Mouse (Mus musculus) urinary bladder, postnatal 10 days (tissue): ENCODE data around the gene Plbd1.

Experiments used
- DNase-seq: peaks from one replicate; pipeline ENCODE4 v3.0.0; 2022; ENCODE audit warnings: low spot score

Gene Plbd1

DNA sequence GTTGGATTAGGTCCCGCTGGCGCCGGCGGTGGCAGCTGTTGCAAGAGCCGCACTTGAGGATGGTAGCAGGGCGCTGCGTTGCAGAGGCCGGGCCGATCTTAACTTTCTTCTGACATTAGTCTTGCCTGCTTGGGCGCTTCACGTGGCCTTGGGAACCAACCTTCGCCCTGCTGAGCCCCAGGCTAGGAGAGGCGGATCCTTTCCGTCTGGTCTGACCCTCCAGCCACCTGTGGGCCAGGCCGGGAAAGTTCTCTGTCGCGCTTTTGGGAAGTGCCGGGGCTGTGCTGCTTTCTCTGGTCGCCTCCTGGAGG, at the start of gene Plbd1:
Gene Plbd1, minus strand, starts transcription at position 223 of the 311 bp plus-strand sequence.
- DNase-seq = no peak

DNA sequence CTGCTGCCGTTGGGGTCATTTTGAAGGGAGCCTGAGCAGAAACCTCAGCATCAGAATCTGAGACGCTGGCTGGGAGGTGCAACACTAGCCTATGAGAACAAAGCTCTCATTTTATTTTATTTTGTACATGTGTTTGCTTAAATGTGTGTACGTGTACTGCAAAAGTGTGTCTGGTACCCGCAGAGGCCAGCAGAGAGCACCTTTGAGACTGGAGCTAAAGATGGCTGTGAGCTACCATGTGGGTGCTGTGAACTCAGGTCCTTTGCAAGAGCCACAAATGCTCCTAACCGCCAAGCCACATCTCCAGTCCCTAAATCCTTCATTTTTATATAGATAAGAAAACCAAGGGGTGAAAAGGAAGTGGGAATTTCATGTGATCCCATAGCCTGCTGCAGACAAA, 48.7 kb upstream of the Plbd1 start:
- DNase-seq = no peak

DNA sequence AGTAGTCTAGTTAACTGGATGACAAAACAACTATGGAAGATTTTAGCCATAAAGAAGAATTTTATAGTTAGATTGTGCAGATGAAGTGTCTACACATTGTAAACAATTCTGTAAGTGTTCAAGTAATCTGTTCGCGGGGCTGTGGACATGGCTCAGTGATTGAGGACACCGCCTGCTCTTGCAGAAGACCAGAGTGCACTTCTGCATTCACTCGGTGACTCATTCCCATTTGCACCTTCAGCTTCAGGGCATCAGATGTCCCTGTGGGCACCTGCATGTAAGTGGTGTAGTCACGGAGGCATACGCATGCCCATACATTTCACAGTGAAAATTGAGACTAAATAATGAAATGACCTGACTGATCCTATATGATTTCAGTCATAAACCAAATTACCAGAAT, 46.9 kb upstream of the Plbd1 start:
- DNase-seq = no peak

DNA sequence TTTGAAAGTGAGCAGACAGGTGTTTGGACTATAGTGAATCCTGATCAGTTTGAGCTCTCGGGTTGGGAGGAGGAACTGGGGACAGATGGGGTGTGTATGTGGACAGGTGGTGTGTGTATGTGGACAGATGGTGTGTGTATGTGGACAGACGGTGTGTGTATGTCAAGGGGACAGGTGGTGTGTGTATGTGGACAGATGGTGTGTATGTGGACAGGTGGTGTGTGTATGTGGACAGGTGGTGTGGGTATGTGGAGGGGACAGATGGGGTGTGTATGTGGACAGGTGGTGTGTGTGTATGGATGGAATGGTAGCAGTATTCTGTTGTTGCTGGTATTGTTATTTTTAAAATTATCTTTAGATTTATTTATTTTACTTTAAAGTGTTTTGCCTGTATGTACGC, 40.1 kb upstream of the Plbd1 start:
- DNase-seq = no peak

DNA sequence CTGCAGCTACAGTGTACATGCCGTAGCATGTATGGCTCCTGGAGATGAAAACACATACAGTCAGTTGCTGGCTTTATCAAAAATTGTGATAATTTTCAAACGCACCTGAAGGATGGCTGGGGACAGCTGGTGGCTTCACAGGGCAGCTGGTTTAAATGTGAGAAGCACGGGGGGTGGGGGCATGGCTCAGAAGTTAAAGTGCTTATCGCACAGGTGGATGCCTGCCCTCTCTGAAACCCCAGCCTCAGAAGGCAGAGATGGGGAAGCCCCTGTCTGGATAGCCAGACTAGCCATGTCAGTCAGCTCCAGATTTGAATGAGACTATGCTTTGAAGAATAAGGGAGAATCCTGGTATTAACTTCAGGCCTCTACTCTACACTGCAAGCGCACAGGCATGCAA, 39.5 kb upstream of the Plbd1 start:
- no peak for DNase-seq

DNA sequence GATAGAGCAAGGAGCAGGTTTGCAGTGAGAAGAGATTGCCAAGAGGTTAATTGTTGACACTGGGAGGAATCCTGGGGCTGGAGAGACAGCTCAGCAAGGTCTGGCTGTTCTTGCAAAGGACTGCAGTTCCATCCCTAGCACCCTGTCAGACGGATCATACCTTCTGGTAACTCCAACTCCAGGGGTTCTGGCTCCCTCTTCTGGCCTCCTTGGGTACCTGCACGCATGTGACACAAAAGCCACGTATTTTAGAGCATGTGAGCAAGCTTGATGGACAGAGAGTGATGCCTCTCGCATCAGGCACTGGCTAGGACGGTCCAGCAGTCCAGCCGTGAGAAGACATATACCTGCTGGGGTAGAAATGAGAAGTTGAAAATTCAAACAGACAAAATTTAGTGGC, 29.6 kb upstream of the Plbd1 start:
- DNase-seq = no peak

DNA sequence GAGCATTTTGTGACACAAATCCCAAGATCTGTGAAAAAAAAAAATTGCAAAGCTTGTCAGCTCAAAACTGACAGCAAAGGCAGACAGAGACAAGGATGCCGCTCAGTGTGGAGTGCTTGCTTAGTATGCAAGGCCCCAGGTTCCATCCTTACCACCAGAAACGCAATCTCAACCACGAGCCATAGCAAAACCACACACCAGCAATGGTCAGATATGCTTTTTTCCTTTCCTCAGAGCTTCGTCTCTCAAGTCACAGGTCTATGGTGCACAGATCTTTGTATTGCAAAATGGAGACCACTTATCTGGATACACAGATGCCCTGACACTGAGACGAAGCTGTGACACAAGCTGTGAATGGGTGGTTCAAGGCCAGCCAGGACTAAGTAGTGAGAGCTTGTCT, 28.8 kb upstream of the Plbd1 start:
- no peak for DNase-seq

DNA sequence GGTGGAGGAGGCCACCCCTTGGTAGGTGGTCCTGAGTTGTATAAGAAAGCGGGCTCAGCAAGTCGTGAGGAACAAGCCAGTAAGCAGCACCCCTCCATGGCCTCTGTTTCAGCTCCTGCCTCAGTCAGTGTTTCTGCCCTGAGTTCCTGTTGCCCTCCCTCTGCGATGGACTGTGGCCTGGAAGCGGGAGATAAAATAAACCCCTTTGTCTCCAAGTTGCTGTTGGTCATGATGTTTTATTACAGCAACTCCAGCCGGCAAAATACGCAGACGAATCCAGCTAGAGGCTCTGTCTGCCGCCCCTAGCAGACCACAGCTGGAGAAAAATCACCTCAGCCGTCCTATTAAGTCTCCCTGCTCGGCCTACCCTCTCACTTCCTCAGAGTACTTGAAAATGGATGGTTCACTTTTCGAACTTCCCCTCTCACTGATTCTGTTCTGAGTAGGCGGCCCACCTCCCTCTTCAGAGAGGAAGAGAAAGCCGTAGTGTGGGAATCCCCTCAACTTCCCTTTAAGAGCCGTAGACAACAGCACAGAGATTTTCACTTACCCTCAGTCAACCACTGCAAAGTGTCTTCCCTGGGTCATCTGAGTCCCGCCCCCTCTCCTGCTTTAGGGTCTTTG, 28.2 kb upstream of the Plbd1 start:
- no peak for DNase-seq

DNA sequence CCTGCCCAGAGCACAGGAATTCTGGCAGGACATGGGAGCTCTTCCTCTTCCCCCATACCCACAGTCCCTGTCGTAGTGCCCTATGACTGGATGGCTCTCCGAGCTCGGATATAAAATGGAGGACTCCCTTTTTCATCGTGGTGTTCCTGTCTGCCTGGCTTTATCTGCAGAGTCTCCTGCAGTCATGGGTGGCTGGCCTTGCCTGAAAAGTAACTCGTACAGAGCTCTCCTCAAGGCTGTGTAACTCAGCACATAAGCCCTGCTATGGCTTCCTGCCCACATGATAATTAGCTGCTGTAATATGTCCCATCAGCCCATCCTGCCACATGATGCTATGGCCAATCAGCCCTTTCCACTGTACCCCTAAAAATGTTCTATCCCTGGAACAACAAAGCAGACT, 23.7 kb upstream of the Plbd1 start:
- DNase-seq = no peak

DNA sequence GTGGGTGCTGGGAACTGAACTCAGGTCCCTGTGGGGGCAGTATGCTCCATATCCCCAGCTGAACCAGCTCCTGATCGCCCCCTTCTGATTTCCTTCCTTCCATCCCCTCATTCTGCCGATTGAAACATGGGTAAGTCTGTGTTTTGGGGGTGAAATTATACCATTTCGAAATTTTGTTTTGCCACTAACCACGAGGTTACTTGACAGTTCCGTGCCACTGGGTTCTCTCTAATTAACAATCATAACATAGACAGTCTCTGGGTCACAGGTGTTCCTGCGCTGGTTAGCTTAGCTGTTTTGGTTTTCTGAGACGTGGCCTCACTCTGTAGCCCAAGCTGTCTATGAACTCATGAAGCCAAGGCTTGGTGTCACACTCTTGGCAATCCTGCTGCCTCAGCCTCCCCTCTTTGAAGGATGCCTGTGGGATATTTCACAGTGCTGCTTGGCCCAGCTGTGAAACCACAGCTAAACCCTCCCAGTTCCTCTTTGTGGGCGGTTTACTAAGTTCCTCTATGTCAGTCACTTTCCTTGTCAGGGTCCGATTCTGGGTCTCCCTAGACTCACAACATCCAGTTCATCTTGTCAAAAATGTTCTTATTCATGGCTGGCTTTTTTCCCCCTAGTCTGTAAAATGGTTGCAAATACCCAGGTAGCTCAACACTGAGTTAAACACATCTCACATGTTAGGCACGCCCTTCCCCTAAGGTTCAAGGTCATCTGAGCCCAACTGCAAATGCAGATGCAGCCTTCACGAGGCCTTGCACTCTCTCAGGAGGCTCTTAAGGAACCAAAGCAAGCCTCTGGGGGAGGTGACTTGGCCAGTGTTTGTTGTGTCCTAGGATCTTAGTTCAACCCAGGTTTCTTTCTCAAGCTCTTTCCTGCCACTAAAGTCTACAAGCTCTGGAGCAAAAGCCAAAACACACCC, 21.9 kb upstream of the Plbd1 start:
- DNase-seq = no peak

DNA sequence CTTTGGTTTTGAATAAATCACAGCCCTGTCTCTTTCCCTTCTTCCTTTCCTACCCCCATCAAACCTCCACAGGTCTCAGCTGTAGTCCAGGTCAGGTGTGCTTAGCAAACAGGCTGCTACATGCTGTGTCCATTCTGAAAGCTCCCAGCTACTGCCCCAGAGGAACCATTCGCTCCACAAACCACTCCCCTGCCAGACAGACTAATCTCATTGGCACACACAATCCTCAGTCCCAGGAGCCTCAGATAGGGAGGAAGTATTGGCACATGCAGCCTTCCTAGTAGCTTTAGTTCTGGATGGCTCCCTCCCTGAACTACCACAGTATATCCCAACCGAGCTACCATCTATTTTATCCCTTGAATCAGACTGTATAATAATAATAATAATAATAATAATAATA, 17.7 kb upstream of the Plbd1 start:
- no peak for DNase-seq

DNA sequence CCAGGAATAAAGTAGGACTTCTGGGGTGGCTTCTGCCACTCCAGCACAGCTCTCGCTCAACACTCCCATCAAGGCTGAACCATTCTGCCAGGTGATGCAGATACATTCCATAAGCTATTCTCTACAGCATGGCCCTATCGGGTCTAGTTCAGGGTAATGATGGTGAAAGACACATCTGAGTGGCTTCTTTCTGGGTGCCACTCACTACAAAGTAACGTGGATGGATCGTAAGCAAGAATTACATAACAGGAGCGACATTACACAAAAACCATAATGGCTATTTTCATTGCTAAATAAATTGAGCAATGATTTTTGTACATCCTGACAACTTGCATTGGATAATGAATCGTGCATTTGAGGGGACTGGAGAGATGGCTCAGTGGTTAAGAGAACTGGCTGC, 13.2 kb upstream of the Plbd1 start:
- no peak for DNase-seq

DNA sequence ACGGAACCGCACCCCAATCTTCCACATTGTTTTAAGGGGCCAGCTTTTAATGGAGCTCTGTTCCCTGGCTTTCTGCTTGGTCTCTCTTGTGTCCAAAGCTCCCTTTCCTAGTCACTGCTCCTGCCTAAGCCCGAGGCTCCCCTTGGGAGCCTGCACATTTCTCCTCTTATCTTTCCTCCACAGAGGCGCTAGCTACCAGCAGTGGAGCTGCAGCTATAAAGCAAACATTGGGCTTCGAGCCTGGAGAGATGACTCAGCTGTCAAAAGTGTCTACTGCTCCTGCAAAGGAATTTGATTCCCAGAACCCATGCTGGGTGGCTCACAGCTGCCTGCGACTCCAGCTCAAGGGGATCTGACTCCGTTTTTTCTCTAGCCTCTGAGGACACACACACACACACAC, 10.7 kb upstream of the Plbd1 start:
- no peak for DNase-seq

DNA sequence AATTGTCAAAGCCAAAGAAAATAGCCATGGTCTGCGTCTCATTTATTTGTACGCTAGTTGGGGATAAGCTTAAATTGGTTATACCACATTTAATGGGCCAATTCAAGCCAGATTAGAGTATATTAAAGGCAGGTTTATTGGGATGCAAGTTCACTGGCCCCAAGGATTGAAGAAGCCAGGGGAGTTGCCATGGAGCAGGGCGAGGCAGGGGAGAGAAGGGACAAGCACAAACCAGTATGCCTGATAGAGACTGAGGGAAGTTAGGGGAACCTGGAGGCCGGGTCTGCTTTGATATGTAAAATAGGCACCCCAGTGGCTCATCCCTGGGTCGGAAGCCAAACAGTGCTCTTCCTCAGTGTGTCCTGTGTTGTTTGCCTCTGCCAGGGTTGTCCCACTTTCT, 7.5 kb upstream of the Plbd1 start:
- no peak for DNase-seq

DNA sequence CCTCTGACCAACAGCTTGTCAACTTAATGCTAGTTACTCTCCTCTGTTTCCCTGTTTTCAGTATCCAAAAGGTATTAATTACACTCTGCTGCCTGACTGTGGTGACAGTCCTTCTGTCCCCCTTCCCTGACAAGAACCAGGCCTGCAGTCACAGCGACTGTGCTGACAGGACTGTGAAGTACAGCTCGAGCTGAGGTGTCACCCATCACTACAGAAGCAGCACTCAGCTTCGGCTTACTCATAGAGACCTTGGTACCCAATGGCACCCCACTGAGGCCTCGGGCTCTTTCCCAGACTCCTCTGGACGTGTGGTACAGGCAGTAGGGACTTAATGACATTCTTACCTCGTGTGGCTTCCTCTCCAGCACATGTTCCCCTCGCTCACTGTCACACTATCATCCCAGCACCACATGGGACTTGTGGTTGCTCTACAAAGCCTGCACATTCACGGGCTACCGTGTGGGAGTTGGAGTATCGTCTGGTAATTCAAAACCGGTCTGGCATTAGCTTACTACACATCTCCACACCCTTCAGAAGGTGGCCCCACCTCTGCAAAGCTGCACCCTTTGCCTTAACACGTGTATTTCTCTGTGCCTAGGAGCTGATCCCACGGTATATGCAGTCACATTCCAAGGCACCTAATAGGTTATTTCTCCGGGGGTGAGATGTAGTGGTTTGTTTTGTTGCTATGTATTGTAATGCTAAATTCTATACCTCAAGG, 6.7 kb upstream of the Plbd1 start:
- DNase-seq = no peak

DNA sequence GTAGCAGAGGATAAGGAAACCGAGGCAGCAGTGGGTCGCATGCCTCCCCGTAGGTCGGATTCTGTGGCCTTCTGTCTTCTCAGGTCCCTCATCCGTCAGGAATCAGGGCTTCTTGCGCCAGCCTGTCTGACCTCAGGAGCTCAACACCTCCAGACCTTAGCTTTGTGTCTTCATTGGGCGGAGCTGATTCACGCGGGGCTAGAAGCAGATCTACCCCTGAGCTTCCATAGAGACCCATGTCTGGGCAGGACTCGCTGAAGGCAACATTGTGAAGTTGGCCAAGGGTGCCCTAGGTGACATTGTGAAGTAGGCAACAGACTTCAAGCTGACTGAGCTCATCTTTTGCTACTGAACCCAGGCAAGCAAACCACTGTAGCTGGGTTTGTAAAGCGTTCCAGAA, 335 bp upstream of the Plbd1 start:
- DNase-seq = no peak

DNA sequence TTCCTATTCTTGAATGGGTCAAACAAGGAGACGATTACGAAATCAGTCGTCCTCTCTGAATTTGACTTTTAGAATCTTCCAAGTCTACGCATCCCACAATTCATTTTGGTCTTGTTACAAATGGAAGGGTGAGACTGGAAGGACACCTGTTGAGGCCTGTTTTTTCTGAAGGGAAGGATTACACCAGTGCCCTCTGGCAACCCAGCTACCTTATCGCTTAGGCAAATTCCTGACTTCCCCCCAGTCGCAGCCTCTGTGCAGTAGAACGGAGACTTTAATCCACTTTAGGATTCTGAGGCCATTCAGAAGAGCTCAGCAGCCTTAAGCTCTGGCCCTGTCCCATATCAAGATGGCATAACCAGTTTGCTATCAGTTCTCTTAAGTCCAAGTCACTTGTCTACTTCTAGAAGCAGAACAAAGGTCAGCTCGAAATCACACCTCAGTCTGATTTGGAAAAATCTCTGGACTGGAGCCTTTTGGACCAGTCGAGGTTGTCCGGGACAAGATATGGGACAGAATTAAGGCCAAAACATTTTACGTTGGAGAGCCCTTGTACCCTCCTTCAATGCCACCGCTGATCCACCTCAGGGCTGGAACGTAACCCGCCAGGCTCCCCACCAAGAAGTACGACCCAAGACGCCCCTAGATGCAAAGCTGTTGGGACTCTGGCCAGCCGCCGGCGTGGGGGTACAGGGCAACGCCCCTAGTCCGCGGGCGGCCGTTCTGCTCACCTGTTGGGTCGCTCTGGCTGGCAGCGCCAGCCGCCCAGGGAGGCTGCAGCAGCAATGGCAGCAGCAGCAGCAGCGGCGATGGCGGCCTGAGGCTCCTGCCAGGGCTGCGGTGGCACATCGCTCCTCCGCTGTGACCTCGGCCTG, 660 bp downstream of the Plbd1 start:
- no peak for DNase-seq

DNA sequence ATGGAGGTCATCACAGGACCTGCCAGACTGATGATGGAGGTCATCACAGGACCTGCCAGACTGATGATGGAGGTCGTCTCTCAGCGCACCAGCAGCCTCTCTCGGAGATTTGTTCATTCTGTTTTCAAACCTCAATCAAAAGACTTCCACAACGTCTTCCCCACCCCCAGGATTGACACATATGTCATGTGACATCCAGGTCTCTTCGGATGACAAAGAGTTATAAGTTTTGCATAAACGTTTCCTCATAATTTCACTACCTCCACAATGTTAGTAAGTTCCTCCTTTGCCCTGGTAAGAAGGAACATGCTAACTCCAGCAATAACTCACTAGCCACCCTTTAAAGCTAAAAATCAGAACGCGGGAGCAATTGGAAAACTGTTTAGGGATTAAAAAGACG, 2.5 kb downstream of the Plbd1 start:
- DNase-seq = no peak

DNA sequence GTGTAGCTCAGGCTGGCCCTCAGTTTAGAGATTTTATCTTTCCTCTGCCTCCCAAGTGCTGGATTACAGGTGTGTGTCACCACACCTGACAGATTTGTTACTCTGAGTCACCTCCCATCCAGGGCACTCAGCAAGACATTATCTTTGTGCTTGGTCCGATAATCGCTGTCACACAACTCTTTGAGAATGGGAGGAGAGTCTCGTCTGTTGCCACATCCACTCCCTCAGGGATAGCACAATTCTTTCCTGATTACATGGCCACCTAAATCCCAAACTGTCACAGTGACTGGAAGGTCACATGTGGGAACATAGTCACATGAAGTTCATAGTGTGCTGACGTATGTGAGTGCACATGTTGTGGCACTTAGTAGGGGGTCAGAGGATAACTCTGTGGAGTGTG, 3.4 kb downstream of the Plbd1 start:
- DNase-seq = no peak

DNA sequence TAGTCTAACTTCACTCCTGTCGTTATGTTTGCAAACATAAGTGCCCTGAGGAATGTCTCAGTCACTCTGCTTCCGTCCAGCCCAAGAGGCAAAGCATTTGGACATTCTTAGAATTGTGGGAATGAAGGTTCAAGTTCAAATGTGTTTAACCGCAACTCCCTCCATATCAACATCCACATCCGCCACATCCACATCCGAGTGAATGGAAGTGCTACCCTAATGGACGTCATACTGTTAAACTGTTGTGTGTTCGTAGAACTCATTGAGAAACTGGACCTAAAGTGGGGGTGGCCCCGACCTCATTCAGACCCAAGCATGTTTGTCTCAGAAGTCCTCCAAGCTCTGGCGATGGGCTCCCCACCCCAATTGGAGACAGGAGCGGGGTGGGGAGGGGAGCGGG, 5.9 kb downstream of the Plbd1 start:
- no peak for DNase-seq

DNA sequence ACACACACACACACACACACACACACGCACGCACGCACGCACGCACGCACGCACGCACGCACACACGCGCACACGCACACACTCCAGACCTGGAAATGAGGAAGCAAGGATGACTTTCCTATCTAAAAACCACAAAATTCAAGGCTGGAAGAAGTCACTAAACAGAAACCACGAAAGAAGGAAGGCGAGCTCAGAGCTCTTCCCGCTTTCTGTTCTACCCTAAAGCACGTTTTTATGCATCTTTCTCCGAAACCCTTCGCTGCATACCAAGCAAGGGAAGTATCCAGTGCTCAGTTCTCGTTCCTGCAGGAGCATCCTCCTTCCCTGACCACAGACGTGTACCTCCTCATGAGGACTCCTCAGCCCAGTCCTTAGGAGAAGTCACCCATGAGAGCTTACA, 7.3 kb downstream of the Plbd1 start:
- no peak for DNase-seq

DNA sequence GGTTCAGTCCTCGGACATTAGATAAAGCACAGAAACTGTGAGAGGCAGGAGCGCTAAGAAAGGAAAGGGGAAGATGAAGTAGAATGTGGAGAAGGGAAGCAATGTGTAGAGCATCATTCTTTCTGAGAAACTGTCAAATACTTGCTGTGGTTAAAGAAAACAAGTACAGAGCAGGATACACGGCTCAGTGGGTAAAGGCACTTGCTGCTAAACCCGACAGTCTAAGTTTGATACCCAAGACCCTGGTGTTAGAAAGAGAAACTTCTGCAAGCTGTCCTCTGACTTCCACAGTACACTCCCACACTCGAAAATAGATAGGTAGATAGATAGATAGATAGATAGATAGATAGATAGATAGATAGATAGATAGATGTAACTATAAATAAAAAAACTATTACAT, 8.4 kb downstream of the Plbd1 start:
- DNase-seq = no peak
